Mouse (Mus musculus) midbrain, embryonic 14.5 days (tissue): Measurements from ENCODE around the gene Clcnka. TPM values are rescaled to one million over a fixed set of nuclear protein-coding genes. Genes with fewer than 3 reads are reported as not detected.

ENCODE experiments used
- ATAC-seq: fragments of 200-750 bp; cut with Nextera tagmentation; 2 replicates; pipeline ENCODE4 v1.8.0; 2017; ENCODE audit warnings: moderate number of reproducible peaks, moderate library complexity; ENCODE audit not compliant: low FRiP score, low TSS enrichment
- DNase-seq: peaks from one replicate; pipeline ENCODE4 v3.0.0-alpha.2; 2015
- H3K27ac ChIP-seq: fragments of 300-500 bp; sonication (generic); replicated peaks from 2 replicates; pipeline ENCODE4 v1.5.1; 2014; ENCODE audit warnings: mild to moderate bottlenecking, low read depth, low read length, moderate library complexity
- H3K27me3 ChIP-seq: fragments of 300-500 bp; sonication (generic); 2 replicates; pipeline ENCODE4 v1.6.1; 2014; ENCODE audit warnings: low read length, control low read depth, mixed read lengths; ENCODE audit not compliant: control insufficient read depth, insufficient read depth
- H3K36me3 ChIP-seq: fragments of 300-500 bp; sonication (generic); 2 replicates; pipeline ENCODE4 v1.6.1; 2014; ENCODE audit warnings: low read length, control low read depth; ENCODE audit not compliant: control insufficient read depth, insufficient read depth
- H3K4me1 ChIP-seq: fragments of 300-500 bp; sonication (generic); 2 replicates; pipeline ENCODE4 v1.6.1; 2014; ENCODE audit warnings: mild to moderate bottlenecking, antibody characterized with exemption, low read length, control low read depth; ENCODE audit not compliant: control insufficient read depth, insufficient read depth
- H3K4me2 ChIP-seq: fragments of 300-500 bp; sonication (generic); 2 replicates; pipeline ENCODE4 v1.6.1; 2014; ENCODE audit warnings: mild to moderate bottlenecking, low read length, moderate library complexity
- H3K4me3 ChIP-seq: fragments of 300-500 bp; sonication (generic); replicated peaks from 2 replicates; pipeline ENCODE4 v1.5.1; 2014; ENCODE audit warnings: low read depth, low read length
- H3K9ac ChIP-seq: fragments of 300-500 bp; sonication (generic); replicated peaks from 2 replicates; pipeline ENCODE4 v1.6.1; 2014; ENCODE audit warnings: mild to moderate bottlenecking, low read length, moderate library complexity
- H3K9me3 ChIP-seq: fragments of 300-500 bp; sonication (generic); 2 replicates; pipeline ENCODE4 v1.6.1; 2016; ENCODE audit warnings: low read length, control low read depth, mixed read lengths; ENCODE audit not compliant: control insufficient read depth
- WGBS: fragments of 180-500 bp; shearing (Covaris S2); extraction: QIAGEN DNeasy Blood & Tissue Kit; methylation state at CpG from one replicate; pipeline ENCODE4 v1.1.7; 2014; 5-methylcytosine and 5-hydroxymethylcytosine counted together
- polyA plus RNA-seq: library from polyadenylated mRNA; unstranded; fragments of >200 nt; fragmentation: Nextera tagmentation; extraction: Ambion mirVana; gene quantifications from 2 replicates; pipeline ENCODE4 v1.2.1, GENCODE M21; 2014

Clcnka gene
- polyA plus RNA-seq, 1 experiment from 2014 or later, result 0.11 TPM

DNA sequence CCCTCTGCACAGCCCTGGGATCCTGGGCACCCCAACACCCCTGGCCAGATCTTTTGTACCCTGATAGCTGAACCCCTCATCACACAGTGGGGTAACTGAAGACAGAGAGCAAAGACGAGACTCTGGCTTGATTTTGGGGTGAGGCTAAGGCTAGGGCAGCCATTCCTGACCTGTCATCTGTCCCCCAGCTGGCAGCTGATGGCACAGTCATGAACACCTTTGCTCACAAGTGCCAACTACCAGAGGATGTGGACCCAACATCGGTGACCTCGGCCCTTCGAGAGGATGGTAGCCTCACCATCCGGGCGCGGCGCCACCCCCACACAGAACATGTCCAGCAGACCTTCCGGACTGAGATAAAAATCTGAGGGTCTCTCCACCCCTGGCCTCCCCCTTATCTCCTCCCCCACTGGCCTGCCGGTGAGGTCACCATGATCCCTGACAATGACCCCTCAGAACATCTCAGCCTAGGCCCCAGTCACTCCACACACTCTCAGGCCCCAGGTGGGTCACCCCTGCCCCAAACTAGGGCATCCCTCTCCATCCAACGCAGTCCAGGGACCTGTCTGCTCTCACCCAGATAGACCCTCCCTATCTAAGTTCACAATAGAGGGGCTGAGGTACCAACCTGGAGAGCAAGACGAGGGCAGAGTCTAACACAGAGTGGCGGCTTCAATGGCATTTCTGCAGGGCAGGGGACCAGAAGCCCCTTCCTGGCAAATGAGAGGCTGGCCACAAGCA is 25.3 kb upstream of the Clcnka start:
- H3K9me3 ChIP-seq, result no peaks in the 10 kb centered on the region
- DNase-seq (no peak), ATAC-seq (no peak)
- H3K4me2 ChIP-seq, result no peak overlapping the region
- H3K27ac ChIP-seq, result no peak overlapping the region
- H3K27me3 ChIP-seq, result 0 out of 2 replicates have a peak, but pooled peaks cover 4% of the 10 kb centered on the region
- H3K4me3 ChIP-seq, result no peak overlapping the region
- H3K9ac ChIP-seq, result no peak overlapping the region
- WGBS, result 87% methylated on average over 13 of the region's 13 CpGs
- 0 out of 2 replicates have a peak, but pooled peaks cover 6% of the 10 kb centered on the region for H3K4me1 ChIP-seq
- H3K36me3 ChIP-seq, result no peaks in the 10 kb centered on the region

DNA sequence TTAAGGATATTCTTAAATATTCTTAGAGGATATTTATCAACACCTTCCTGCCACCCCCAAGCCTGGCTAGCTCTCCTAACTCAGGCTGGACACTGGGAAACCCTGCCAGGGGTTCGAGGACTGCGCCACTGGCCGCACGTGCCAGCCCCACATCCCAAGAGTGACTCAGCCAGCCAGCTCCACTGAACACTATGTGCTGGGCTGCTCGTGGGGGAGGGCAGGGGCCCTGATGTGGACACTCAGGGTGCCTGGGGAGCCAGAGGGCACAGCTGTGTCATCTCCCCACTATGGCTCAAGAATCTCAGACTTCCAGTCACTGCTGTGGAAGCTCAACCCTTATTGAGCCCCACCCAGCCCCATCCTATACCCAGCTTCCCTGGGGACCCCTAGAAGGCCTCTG is 24.8 kb upstream of the Clcnka start:
- Histone ChIP-seq H3K9ac (no peak overlapping the region), H3K27ac (no peak overlapping the region), H3K9me3 (no peaks in the 10 kb centered on the region), H3K36me3 (no peaks in the 10 kb centered on the region), H3K4me1 (0 out of 2 replicates have a peak, but pooled peaks cover 6% of the 10 kb centered on the region), H3K4me3 (no peak overlapping the region), H3K4me2 (no peak overlapping the region), H3K27me3 (0 out of 2 replicates have a peak, but pooled peaks cover 4% of the 10 kb centered on the region)
- ATAC-seq (no peak), DNase-seq (no peak)
- WGBS, result 81% methylated on average over 5 of the region's 5 CpGs

DNA sequence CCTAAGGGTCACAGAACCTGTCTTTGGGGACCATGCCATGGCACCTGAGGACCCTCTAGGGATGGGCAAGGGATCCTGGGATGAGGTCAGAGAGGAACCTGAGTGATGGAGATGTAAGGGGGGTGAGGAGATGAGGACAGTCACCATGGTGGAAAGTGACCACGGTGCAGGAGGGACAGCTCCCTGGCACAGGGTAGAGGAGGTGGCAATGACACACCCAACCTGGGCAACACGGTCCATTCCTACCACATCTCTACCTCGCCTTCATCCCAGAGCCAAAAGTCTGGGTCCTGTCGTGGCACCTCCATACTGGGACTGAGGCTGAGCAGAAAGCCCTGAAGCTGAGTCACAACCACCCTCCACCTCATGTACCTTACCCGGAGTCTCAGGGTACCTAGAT is 24.3 kb upstream of the Clcnka start:
- Histone ChIP-seq H3K4me1 (0 out of 2 replicates have a peak, but pooled peaks cover 6% of the 10 kb centered on the region), H3K27me3 (0 out of 2 replicates have a peak, but pooled peaks cover 4% of the 10 kb centered on the region), H3K4me2 (no peak overlapping the region), H3K9me3 (no peaks in the 10 kb centered on the region), H3K4me3 (no peak overlapping the region), H3K36me3 (no peaks in the 10 kb centered on the region), H3K27ac (no peak overlapping the region), H3K9ac (no peak overlapping the region)
- DNase-seq (no peak), ATAC-seq (no peak)
- 82% methylated on average over 5 of the region's 5 CpGs for WGBS

DNA sequence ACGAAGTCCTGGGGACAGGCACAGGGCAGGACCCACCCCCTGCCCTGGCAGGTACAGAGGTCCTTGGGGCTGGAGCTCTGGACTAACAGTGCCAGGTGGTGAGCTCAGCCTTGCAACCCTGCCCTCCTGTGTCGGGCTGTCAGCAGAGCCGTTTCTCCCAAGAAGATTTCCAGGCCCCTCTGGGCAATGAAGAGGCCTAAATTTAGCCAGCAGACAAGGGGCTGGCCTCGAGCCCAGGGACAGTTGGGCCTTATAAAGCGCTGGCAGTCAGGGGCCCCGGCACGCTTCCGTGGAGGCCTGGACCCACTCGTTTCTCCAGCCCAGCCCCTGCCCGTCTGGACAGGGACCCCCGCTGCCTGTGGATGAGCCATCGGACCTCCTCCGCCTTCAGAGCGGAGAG is 22.9 kb upstream of the Clcnka start:
- no peak for ATAC-seq
- 65% methylated on average over 14 of the region's 14 CpGs for WGBS
- Histone ChIP-seq H3K9ac (no peak overlapping the region), H3K9me3 (no peaks in the 10 kb centered on the region), H3K27ac (no peak overlapping the region), H3K4me3 (no peak overlapping the region), H3K27me3 (0 out of 2 replicates have a peak, but pooled peaks cover 4% of the 10 kb centered on the region), H3K36me3 (no peaks in the 10 kb centered on the region), H3K4me2 (no peak overlapping the region), H3K4me1 (0 out of 2 replicates have a peak, but pooled peaks cover 6% of the 10 kb centered on the region)
- no peak for DNase-seq

DNA sequence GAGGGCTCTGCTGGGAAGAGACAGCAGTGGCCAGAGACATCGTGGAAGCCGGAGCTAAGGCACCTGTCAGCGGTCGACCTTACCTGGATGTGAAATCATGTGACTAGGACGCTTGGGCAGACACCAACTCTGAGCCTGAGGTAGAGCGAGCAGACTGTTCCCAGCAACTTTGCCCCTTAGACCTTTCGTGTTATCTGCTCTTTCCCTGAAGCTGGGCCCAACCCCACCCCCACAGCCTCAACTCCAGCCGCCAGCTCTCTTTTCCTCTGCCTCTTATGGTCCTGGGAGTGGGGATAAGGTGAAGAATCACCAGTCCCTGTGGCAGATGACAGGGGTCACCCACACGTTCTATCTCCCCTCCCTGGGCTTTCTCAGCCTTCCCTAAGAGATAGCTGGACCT is 22.4 kb upstream of the Clcnka start:
- DNase-seq (no peak), ATAC-seq (no peak)
- Histone ChIP-seq H3K4me3 (no peak overlapping the region), H3K4me2 (no peak overlapping the region), H3K9ac (no peak overlapping the region), H3K9me3 (no peaks in the 10 kb centered on the region), H3K4me1 (0 out of 2 replicates have a peak, but pooled peaks cover 5% of the 10 kb centered on the region), H3K27me3 (0 out of 2 replicates have a peak, but pooled peaks cover 4% of the 10 kb centered on the region), H3K36me3 (no peaks in the 10 kb centered on the region), H3K27ac (no peak overlapping the region)
- WGBS, result 61% methylated on average over 9 of the region's 9 CpGs

DNA sequence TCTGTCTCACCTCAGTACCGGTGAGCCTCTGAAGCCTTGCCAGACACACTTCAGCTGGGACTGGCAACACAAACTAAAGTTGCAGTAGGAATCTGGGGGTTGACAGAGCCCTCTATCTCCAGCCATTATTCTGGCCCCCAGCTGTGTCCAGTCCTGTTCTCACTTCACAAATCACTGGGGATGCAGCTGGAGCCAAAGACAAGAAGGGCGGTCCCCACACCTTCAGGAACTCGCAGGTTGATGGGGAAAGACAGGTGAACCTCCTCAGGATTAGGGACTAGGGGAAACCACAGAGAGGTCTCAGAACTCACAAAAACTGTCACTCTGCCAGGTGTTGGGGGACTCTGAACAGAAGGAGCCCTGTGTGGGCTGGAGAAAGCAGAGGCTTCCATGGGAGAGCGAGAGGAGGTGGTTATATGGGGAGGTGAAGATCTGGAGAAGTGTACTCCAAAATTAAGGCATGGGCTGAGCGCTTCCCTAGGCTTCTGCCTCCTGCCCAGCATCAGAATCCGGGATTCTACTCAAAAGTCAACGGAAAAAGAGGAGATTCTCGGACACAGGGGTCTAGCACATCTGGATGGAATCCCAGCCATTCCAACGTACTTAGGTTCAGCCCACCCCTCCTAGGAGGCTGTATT is 21.8 kb upstream of the Clcnka start, which contains the start of gene Hspb7:
Hspb7 (plus strand) TSS at position 588 of the 638 bp plus-strand sequence.
- H3K9ac ChIP-seq, result no peak within 1 kb of the TSS
- no peak within 1 kb of the TSS for H3K4me2 ChIP-seq
- H3K4me1 ChIP-seq, result no peaks in the 10 kb centered on the region
- no peak within 1 kb of the TSS for H3K4me3 ChIP-seq
- DNase-seq, result no peak
- H3K9me3 ChIP-seq, result no peaks in the 10 kb centered on the region
- H3K36me3 ChIP-seq, result no peaks in the 10 kb centered on the region
- no peak for ATAC-seq
- no peak within 1 kb of the TSS for H3K27ac ChIP-seq
- WGBS, result 67% methylated on average over 9 of the region's 9 CpGs
- H3K27me3 ChIP-seq, result 0 out of 2 replicates have a peak, but pooled peaks cover 4% of the 10 kb centered on the region

DNA sequence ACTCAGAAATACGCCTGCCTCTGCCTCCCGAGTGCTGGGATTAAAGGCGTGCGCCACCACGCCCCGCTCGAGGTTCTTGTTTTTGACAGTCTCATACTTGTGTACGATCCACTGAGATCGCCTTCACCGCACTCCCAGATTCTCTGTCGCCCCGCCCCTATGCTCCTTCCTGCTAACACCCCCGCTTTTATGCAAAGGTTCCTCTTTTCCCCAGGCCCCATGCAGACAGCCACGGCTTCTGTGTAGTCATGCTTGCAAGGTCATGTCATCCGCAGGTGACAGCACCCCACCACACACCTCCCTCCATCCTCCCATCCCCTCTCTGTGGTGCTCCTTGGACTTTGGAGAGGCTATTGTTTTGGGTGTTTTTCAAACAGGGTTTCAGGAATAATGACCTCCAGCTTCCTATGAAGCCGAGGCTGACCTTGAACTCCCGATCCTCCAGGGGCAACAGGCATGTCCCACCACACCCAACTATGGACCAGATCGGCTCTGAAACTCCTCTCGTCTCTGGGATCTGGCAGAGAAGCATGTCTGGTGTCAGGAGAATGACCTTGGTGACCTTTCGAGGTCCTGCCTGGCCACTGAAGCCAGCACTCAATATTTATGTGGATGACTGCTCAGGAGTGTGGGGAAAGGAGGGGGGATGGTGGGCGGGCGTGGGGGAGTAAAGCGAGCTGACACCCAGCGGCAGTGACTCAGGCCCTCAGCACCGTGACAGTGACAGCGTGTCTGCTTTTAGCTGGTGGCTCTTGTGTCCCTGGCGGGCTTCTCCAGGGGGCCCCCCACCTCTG is 21.1 kb upstream of the Clcnka start:
- ATAC-seq (no peak), DNase-seq (no peak)
- Histone ChIP-seq H3K27me3 (no peaks in the 10 kb centered on the region), H3K9me3 (no peaks in the 10 kb centered on the region), H3K4me1 (no peaks in the 10 kb centered on the region), H3K4me3 (no peak overlapping the region), H3K36me3 (no peaks in the 10 kb centered on the region), H3K9ac (no peak overlapping the region), H3K27ac (no peak overlapping the region), H3K4me2 (no peak overlapping the region)
- WGBS, result 66% methylated on average over 27 of the region's 27 CpGs

DNA sequence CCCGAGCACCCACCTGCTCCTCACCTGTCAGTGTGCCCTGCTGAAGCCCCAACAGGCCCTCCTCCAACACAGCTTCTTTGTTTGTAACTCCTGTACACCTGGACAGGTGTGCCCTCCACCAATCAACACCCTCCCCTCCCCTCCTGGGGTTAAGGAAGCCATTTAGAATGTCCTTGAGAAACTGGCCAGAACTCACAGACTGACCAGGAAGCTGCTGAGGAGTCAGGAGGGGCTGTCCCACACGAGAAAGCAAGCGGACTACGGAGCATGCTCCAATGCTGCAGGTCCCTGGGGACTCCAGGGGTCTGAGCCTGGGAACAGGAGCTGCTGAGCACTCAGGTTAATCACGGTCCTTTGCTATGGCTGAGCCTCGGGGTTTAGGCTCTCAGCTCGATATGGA is 17.4 kb upstream of the Clcnka start, which contains the start of gene Clcnkb:
Clcnkb (minus strand) TSS at position 91 of the 400 bp plus-strand sequence.
- ATAC-seq (no peak), DNase-seq (no peak)
- Histone ChIP-seq H3K27ac (no peak within 1 kb of the TSS), H3K9me3 (no peaks in the 10 kb centered on the region), H3K27me3 (no peaks in the 10 kb centered on the region), H3K4me1 (no peaks in the 10 kb centered on the region), H3K9ac (no peak within 1 kb of the TSS), H3K4me3 (no peak within 1 kb of the TSS), H3K4me2 (no peak within 1 kb of the TSS), H3K36me3 (no peaks in the 10 kb centered on the region)
- 66% methylated on average over 7 of the region's 7 CpGs for WGBS
